Mouse (Mus musculus): Measurements from ENCODE around the gene Gmeb1. TPM values are rescaled to one million over a fixed set of nuclear protein-coding genes. Genes with fewer than 3 reads are reported as not detected.
"Not testable (repeated sequence)": the region's sequence is repeated elsewhere in the genome, so short reads cannot be mapped to it uniquely, and the experiment has no call there.

Gmeb1 gene
- polyA plus RNA-seq, 1 experiment = 11.8 TPM

DNA sequence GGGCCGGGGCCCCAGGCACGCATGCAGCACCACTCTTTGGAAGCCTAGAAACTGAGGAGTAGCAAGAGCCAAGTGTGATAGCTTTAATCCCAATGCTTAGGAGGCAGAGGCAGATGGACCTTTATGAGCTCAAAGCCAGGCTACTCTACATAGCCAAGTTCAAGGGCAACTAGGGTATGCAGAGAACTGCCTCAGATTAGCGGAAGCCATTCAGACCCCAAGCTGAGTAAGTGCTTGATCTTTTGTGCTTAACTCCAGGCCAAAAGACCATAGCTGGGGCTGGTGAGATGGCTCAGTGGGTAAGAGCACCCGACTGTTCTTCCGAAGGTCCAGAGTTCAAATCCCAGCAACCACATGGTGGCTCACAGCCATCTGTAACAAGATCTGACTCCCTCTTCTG is 39.4 kb downstream of the Gmeb1 start:
- DNase-seq (ENCODE audit: low read depth) = not testable (repeated sequence)

GRCm38 (mm10) chr4:132218439-132218838 is 43.0 kb downstream of the Gmeb1 start:
- not testable (repeated sequence) for DNase-seq (ENCODE audit: low read depth)

GRCm38 (mm10) chr4:132217781-132218180 is 43.6 kb downstream of the Gmeb1 start:
- DNase-seq (ENCODE audit: low read depth) = no peak

DNA sequence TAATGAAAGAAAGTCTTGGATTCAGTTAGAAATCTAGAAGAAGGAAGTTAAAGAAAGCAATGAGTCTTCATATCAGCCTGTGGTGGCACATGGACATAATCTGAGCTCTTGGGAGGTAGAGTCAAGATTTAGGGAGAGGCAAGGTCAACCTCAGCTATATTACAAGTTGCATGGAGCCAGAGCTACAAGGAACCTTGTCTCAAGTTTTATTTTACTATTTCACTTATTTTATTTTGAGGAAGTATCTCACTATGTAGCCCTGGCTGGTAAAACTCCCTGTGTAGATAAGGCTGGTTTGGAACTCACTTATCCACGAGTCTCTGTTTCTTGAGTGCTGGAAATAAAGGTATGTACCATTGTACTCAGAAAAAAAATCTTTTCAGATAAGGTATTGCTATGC is 44.8 kb downstream of the Gmeb1 start:
- DNase-seq (ENCODE audit: low read depth) = no peak

- no peak for DNase-seq (ENCODE audit: low read depth)
These were observed 46.6 kb downstream of the Gmeb1 start for GRCm38 (mm10) chr4:132214847-132215246.

DNA sequence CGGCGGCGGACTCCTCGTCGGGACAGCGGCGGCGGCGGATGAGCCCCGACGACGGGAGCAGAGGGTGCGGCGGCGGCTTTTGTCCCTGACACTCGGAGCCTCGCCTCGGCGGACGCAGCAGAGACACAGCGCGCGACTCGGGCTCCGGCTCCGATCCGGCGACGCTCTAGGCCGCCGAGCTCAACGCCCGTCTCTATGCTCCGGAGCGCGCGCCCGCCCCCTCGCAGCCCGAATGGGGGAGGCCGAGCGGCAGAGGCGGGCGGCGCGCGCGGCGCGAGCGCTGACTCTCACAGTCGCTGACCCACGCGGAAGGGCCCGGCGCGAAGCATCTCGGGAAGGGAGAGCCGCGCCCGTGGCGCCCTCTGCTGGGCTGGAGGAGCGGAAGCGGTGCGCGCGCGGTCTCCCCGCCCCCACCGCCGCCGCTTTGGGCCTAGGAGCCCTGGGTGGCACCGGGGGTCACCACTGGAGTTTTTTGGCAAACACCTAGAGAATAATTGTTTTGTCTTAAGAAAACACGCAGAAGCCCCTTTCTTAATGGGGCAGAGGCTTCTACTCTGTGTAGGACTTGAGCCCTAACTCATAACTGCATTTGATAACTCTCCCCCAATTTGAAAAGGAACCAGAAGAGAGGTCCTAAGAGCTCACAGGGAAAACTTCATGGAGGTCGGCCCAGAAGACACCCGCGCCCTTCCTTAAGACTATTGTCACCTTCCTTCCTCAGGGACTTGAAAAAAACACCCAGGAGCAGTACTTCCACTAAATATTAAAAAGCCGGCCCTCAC is 49.3 kb downstream of the Gmeb1 start, which contains the start of gene Ythdf2:
Ythdf2 (minus strand) TSS at position 351 of the 782 bp plus-strand sequence.
- no peak for DNase-seq (ENCODE audit: low read depth)

DNA sequence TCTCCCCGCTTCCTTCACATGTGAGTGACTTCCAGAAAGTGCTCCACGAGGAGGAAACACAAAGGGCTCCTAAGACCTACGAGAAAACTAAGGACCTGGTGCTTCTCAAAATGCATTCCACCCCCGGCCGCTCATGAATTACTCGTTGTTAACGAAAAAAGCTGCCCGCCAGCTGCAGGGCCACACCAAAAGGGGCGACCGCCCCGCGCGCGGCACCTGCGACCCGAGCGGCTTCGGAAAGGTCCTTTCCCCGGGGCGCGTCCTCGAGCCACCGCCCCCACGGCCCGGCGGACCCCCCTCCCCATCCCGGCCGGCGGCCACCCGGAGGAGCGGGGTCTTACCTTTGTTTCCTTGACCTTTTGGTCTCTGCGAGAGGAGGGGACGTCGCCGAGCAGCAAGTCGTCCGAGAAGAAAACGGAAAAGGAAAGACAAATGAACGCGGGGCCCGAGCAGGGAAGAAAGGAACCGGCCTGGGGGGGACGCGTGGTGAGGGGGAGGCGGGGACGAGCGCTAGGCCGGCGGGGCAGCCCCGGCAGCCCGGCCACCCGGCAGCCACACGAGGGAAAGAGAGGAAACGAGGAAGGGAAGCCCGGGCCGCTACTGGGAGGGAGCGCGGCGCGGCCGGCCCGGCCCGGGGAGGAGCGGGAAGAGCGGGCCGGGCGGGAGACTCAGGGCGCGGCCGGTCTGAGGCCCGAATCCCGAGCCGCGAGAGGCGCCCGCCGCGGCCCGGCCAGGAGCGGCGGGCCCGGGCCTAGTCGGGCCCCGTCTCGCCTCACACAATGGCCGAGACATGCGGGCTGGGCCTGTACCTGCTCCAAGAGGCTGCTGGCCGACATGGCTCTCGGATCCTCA is 50.1 kb downstream of the Gmeb1 start:
- DNase-seq (ENCODE audit: low read depth) = no peak

DNA sequence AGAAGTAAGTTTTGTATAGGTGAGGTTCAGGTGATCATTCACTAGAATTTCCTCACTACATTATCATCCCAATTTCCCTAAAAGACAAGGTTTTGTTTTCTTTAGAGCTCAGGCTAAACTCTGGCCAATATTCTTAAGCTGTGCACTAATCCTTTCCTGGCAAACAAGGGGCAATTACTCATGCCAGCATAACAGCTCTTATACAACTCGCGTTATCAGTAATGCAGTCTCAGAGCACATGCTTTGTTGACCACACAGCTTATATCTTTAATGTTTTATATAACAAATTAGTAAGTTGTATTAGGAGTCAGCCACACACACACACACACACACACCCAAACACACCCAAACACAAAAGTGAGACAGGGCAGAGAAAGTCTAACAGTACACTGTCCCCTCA is 51.1 kb downstream of the Gmeb1 start:
- DNase-seq (ENCODE audit: low read depth) = peak; percentile 80

- DNase-seq (ENCODE audit: low read depth) = peak; percentile 87
These were observed 52.1 kb downstream of the Gmeb1 start for GRCm38 (mm10) chr4:132209299-132209698.

DNA sequence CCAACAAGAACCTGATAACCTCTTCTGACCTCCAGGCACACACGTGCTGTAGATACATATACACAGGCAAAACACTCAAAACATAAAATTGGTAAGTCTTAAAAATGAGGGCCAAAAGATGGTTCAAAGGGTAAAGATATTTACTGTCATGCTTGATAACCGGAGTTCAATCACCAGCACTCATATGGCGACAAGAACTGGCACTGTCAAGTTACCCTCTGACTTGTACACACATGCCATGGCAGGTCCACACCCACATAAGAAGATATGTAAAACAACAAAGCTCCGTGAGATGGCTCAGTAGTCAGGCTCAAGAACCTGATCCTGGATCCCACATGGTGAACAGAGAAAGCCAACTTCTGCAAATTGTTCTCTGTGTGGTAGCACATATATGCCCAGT is 54.1 kb downstream of the Gmeb1 start:
- no peak for DNase-seq (ENCODE audit: low read depth)

- no peak for DNase-seq (ENCODE audit: low read depth)
These were observed 62.6 kb downstream of the Gmeb1 start for GRCm38 (mm10) chr4:132198771-132199170.

- DNase-seq (ENCODE audit: low read depth) = no peak
These were observed 63.1 kb downstream of the Gmeb1 start for GRCm38 (mm10) chr4:132198285-132198712.

GRCm38 (mm10) chr4:132194975-132195374 is 66.4 kb downstream of the Gmeb1 start:
- DNase-seq (ENCODE audit: low read depth) = no peak

DNA sequence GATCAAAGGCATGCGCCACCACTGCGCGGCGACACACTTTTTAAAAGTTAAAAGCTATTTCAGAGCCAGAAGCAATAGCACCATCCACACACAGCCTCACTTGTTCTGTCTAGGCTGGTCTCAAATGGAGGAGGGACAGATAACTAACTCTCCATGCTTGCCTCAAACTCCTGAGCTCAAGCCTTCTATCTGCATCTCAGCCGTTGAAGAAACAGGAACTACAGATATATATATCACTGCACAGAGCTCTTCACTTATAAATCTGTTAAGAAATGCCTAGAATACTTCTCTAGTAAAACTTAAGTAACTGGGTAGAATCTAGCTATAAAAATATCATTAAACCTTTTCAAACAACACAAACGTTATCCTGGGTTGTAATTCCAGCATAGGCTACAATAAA is 67.0 kb downstream of the Gmeb1 start:
- no peak for DNase-seq (ENCODE audit: low read depth)

DNA sequence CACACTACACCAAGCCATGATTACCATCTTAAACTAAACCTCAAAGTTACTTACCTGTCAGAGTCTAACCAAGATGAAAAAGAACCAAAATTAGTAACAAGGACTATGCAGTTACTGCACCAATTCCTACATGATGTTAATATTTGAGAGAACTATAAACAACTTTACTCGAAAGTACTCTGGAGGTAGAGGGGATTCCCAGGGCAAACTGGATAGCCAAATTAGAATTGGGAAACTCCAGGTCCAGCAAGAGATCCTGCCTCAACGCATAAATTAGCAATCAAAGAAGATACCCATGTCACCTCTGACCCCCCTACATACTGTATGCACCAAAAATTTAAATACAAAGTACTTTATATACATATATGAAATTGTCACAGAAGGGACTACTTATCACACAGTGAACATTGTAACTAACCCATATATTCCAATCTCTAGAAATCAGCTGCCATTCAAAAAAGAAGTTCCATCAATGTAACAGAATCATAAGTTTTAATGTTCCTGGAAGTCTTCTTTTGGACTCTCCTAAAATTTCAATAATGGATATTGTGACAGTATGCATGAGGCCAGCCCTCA is 73.5 kb downstream of the Gmeb1 start:
- DNase-seq (ENCODE audit: low read depth) = no peak

- no peak for DNase-seq (ENCODE audit: low read depth)
These were observed 78.2 kb downstream of the Gmeb1 start for GRCm38 (mm10) chr4:132183162-132183561.

DNA sequence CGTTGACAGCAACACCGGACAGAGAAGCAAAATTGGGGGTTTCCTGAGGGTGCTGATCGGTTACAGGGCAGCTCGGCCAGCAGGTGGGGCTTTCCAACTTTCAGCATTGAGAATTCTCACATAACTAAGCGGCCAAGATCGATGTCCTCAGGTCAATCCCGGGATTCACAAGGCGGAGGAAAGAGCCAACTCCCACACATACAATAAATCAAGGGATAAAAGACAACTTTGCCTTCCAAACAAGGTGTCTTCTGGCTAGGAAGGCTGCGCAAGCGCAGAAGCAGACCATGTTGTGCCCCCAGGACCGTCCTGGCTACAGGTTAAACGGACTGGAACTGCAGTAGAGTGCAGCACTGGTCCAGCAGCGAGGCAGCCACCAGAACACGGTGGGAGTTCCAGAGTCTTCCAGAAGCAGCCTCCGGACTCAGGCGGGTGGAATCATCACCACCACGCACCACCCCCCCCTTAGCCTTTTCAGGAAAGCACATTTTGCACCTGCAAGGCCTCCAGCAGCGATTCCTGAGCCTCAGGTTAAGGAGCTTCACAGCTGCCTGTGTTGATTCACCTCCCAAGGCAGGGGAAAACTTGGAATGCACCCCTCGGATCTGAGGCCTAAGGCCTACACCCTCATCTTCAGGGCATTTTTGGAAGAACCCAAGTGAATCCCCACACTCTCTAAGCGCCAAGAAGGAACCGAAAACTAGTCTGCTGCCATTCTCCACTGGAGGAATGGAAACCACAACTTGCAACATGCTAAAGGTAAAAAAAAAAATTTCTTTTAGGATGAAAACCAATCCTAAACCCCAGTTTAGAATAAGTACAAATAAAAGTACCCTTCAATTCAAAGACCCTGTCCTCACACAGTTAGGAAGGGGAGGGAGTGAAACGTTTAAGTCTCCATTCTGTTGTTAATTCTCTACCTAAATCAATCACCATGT is 79.4 kb downstream of the Gmeb1 start:
- peak; percentile 77 for DNase-seq (ENCODE audit: low read depth)

GRCm38 (mm10) chr4:132180710-132181109 is 80.7 kb downstream of the Gmeb1 start:
- no peak for DNase-seq (ENCODE audit: low read depth)

DNA sequence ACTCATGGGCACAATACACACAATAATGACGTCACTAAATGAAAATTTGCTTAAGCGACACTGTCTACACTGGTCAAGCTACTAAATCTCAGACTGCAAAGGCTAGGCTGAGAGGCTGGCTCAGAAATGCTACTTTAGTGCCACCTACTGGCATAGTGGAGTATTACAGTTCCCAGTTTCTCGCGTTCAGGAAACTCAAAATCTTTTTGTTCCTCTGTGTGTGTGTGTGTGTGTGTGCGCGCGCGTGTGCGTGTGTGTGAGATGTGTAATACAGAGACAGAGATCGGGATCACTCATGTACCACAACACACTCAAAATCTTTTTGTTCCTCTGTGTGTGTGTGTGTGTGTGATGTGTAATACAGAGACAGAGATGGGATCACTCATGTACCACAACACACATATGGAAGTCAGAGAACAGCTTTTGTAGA is 82.8 kb downstream of the Gmeb1 start:
- DNase-seq (ENCODE audit: low read depth) = no peak

DNA sequence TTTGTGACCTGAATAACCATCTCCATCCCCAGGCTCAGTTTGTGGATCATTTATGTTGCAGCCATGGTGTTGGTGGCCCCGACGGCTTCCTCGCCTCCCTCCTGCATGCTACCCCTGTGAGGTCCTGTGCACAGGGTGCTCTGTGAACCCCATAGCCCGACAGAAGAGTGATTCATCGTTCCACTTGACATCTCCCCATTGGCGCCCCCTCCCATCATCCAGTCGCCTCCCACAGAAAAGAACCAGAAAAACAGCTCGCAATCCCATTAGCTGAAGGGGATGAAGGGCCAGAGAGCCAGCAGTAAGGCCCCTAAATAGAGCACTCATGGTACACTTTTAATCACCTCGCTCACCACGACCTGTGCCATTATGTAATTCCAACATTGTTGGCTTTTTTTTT is 84.9 kb downstream of the Gmeb1 start:
- no peak for DNase-seq (ENCODE audit: low read depth)
